Comparison of ENCODE assay signal across 9 mouse cellular contexts in the genomic region with DNA sequence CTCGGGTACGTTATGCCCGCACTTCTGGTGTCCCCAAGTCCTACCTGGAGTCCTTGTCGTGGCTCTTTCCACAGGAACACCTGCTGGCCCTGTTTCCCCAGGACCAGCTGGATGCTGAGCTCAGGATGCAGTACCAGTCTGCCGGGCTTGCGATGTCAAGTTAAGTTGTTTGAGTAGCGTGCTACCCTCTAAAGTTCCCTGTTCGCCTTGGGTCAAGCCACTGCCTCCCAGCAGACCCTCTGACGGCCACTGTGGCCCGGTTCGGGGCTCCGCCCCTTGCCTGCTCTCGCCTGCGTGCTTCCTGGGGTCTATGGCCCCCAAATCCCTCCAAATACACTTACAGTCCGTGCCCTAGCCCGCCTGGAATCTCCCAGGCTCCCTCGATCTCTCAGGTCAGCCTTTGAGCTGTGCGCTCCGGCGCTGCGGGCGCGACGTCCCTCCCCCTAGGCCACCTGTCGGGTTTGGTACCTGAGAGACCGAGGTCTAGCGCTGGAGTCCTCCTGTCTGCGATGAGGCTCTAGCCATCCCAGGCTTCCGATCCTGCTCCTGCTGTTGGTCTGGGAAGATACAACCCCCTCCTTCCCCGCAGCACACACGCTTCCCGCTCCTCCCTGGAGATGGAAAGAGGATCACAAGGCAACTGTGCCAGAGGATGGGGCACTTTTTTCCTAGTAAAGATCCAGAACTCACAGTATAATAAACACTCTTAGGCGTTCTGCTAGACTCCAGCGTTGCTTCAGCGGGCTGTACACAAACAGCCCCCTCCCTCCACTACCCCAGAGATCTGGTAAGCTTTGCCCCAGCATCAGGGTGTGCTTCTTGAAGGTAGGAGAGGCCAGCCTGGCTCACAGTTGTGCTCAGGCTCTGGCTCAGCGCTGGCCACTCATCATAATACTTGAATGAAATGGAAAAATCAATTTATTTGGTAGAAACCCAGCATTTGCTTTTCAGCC. TPM values are rescaled to one million over a fixed set of nuclear protein-coding genes. Genes with fewer than 3 reads are reported as not detected.
A peak's percentile ranks its signal among the peaks of the same experiment; 100 is the strongest.
DNase-seq lines count a peak whose midpoint lies in the region; ATAC-seq lines count a peak whose summit lies in the region.
"Had no signal": no experiment of that assay in that cellular context is flagged by ENCODE, and none has a peak within 500 bp of the region (broad histone marks: within the 10 kb centered on the region; RNA-seq: fewer than 3 reads in every experiment).

A gene (minus strand): TSS at position 756 of the 953 bp plus-strand sequence.

- DNase-seq in kidney, adult 9 months, result no peak
- DNase-seq in forebrain, embryonic 10.5 days (ENCODE audit: extremely low spot score, low spot score), result peak; percentile 23
- peak; percentile 38 for DNase-seq in limb, embryonic 11.5 days (ENCODE audit: low spot score)
- DNase-seq in retina, postnatal 1 day, result peak; percentile 47
- no peak for DNase-seq in gastrocnemius, postnatal 10 days
- DNase-seq in thymus, postnatal 36 days, result no peak
- DNase-seq: thymus, postnatal 25 days had no signal

- WGBS in kidney, embryonic 15.5 days, result 3% methylated on average over 36 of the region's 36 CpGs
- 2% methylated on average over 36 of the region's 36 CpGs for WGBS in forebrain, embryonic 10.5 days
- 3% methylated on average over 36 of the region's 36 CpGs for WGBS in limb, embryonic 11.5 days

- peaks cover 8% of the 10 kb centered on the region for H3K4me1 ChIP-seq in kidney, embryonic 15.5 days
- peaks cover 19% of the 10 kb centered on the region for H3K4me1 ChIP-seq in forebrain, embryonic 10.5 days
- H3K4me1 ChIP-seq in limb, embryonic 11.5 days (ENCODE audit: control insufficient read depth, insufficient read depth, low read length), result 0 out of 2 replicates have a peak, but pooled peaks cover 6% of the 10 kb centered on the region

- no peaks in the 10 kb centered on the region for H3K9me3 ChIP-seq in kidney, embryonic 15.5 days (replicated peaks)
- no peaks in the 10 kb centered on the region for H3K9me3 ChIP-seq in forebrain, embryonic 10.5 days
- no peaks in the 10 kb centered on the region for H3K9me3 ChIP-seq in limb, embryonic 11.5 days (ENCODE audit: control insufficient read depth, low read length)

- no peak within 1 kb of the TSS for H3K27ac ChIP-seq in kidney, embryonic 15.5 days
- H3K27ac ChIP-seq in forebrain, embryonic 10.5 days, result no peak within 1 kb of the TSS
- no peak within 1 kb of the TSS for H3K27ac ChIP-seq in limb, embryonic 11.5 days (replicated peaks; ENCODE audit: low read depth, low read length)

- peak within 1 kb of the TSS; percentile 75 for H3K4me2 ChIP-seq in kidney, embryonic 15.5 days
- peak within 1 kb of the TSS; percentile 66 for H3K4me2 ChIP-seq in limb, embryonic 11.5 days (ENCODE audit: low read depth, severe bottlenecking)

- H3K9ac ChIP-seq in kidney, embryonic 15.5 days, result no peak within 1 kb of the TSS
- no peak within 1 kb of the TSS for H3K9ac ChIP-seq in limb, embryonic 11.5 days (ENCODE audit: low read length)

- 0 out of 2 replicates have a peak, but pooled peaks have one; percentile 25 for ATAC-seq in kidney, embryonic 15.5 days (replicated peaks; ENCODE audit: low FRiP score)
- 0 out of 2 replicates have a peak, but pooled peaks have one; percentile 21 for ATAC-seq in limb, embryonic 11.5 days (ENCODE audit: insufficient number of reproducible peaks, low FRiP score, low TSS enrichment, low read depth)
- no peak for ATAC-seq in megakaryocyte, adult 5-6 weeks (ENCODE audit: poor library complexity, severe bottlenecking)

- H3K36me3 ChIP-seq in kidney, embryonic 15.5 days, result no peaks in the 10 kb centered on the region
- no peaks in the 10 kb centered on the region for H3K36me3 ChIP-seq in forebrain, embryonic 10.5 days (replicated peaks)
- no peaks in the 10 kb centered on the region for H3K36me3 ChIP-seq in limb, embryonic 11.5 days (ENCODE audit: control insufficient read depth, insufficient read depth, low read length)

- H3K27me3 ChIP-seq in kidney, embryonic 15.5 days, result peaks cover 39% of the 10 kb centered on the region
- H3K27me3 ChIP-seq in forebrain, embryonic 10.5 days (ENCODE audit: poor library complexity, severe bottlenecking), result peaks cover 40% of the 10 kb centered on the region
- H3K27me3 ChIP-seq in limb, embryonic 11.5 days (ENCODE audit: control insufficient read depth, insufficient read depth, low read length), result peaks cover 15% of the 10 kb centered on the region

- H3K4me3 ChIP-seq in kidney, embryonic 15.5 days (replicated peaks), result peak within 1 kb of the TSS; percentile 42
- H3K4me3 ChIP-seq in forebrain, embryonic 10.5 days, result peak within 1 kb of the TSS; percentile 61
- peak within 1 kb of the TSS; percentile 29 for H3K4me3 ChIP-seq in limb, embryonic 11.5 days (ENCODE audit: low read depth, low read length)

RNA-seq across cellular contexts. Expression of the gene that starts here (rescaled TPM):
- polyA plus RNA-seq in kidney, embryonic 15.5 days (2015; fragmentation: Nextera tagmentation; extraction: Ambion mirVana), result 0.58 and 0.64 TPM in 2 replicates
- 0.07 and 0.12 TPM in 2 replicates for polyA plus RNA-seq in forebrain, embryonic 10.5 days (2016; fragmentation: Nextera tagmentation; extraction: Ambion mirVana)
- 0.28 and 0.34 TPM in 2 replicates for polyA plus RNA-seq in limb, embryonic 11.5 days (2014; fragmentation: Nextera tagmentation; extraction: Ambion mirVana)
- total RNA-seq in megakaryocyte, adult 5-6 weeks (2015), result not detected in 2 replicates
- not detected in 2 replicates for total RNA-seq in megakaryocyte, adult 5-6 weeks (2017)
- total RNA-seq in gastrocnemius, postnatal 10 days (2021), result under 1 TPM; 0.14 to 0.16 TPM

Comparison
In these comparisons a context has a peak if more than half of its experiments do, and no peak if none do; other contexts are left out.
1. Peak in ATAC-seq, H3K4me3 ChIP-seq and H3K4me2 ChIP-seq in kidney, embryonic 15.5 days; RNA of the gene not detected or under 1 TPM.
2. Peak in DNase-seq and H3K4me3 ChIP-seq in forebrain, embryonic 10.5 days; RNA of the gene not detected or under 1 TPM.
3. Peak in DNase-seq, ATAC-seq, H3K4me3 ChIP-seq and H3K4me2 ChIP-seq in limb, embryonic 11.5 days; RNA of the gene not detected or under 1 TPM.